Mouse (Mus musculus) heart, postnatal 36 days (tissue): ENCODE measurements at regions not wholly inside any gene's neighbourhood (a gene's known extent, or its start where the extent isn't known, plus 50 kb on each side); places are given as distances from the start of the nearest gene placed in this dataset.

Experiments used
- DNase-seq, 2 experiments: peaks; one replicate each; pipeline ENCODE4 v3.0.0; 2021 to 2022
- intact Hi-C: fragments of 180-260 bp; cut with DNase I; formaldehyde crosslinking; loops from one replicate; pipeline ENCODE4 v1.15.1; 2025

GRCm38 (mm10) chr9:46481491-46481890, 161.7 kb upstream of the 4931429L15Rik start:
- no peak for DNase-seq

GRCm38 (mm10) chr9:46480080-46480690, 160.4 kb upstream of the 4931429L15Rik start:
- peak; percentile 17 for DNase-seq
- intact Hi-C loops = no loop called here

More at GRCm38 (mm10) chr9:46481491-46481890, 161.7 kb upstream of the 4931429L15Rik start:
- intact Hi-C loops = no loop called here

- intact Hi-C loops = no loop called here
- no peak for DNase-seq
Observed at GRCm38 (mm10) chr9:46478611-46479010, 158.8 kb upstream of the 4931429L15Rik start.

- no peak for DNase-seq
- intact Hi-C loops = no loop called here
Observed at GRCm38 (mm10) chr9:46476516-46476915, 156.7 kb upstream of the 4931429L15Rik start.

GRCm38 (mm10) chr9:46473681-46474080, 153.9 kb upstream of the 4931429L15Rik start:
- no peak for DNase-seq

GRCm38 (mm10) chr9:46469521-46469920, 149.7 kb upstream of the 4931429L15Rik start:
- DNase-seq = no peak
- intact Hi-C loops = no loop called here

More at GRCm38 (mm10) chr9:46473681-46474080, 153.9 kb upstream of the 4931429L15Rik start:
- intact Hi-C loops = no loop called here

GRCm38 (mm10) chr9:46468306-46468705, 148.5 kb upstream of the 4931429L15Rik start:
- DNase-seq = no peak
- intact Hi-C loops = no loop called here

- intact Hi-C loops = no loop called here
- DNase-seq = no peak
Observed at GRCm38 (mm10) chr9:46467671-46468070, 147.9 kb upstream of the 4931429L15Rik start.

GRCm38 (mm10) chr9:46462681-46463080, 142.9 kb upstream of the 4931429L15Rik start:
- intact Hi-C loops = no loop called here
- DNase-seq = no peak

- intact Hi-C loops = no loop called here
- no peak for DNase-seq
Observed at GRCm38 (mm10) chr9:46457945-46458344, 138.2 kb upstream of the 4931429L15Rik start.

GRCm38 (mm10) chr9:46454807-46455610, 135.2 kb upstream of the 4931429L15Rik start:
- DNase-seq = no peak
- intact Hi-C loops = no loop called here

- DNase-seq = no peak
- intact Hi-C loops = no loop called here
Observed at GRCm38 (mm10) chr9:46443191-46444095, 123.7 kb upstream of the 4931429L15Rik start.

- intact Hi-C loops = no loop called here
- DNase-seq = no peak
Observed at GRCm38 (mm10) chr9:46442739-46443181, 123.0 kb upstream of the 4931429L15Rik start.

- intact Hi-C loops = no loop called here
- DNase-seq = no peak
Observed at GRCm38 (mm10) chr9:46440226-46440625, 120.4 kb upstream of the 4931429L15Rik start.

GRCm38 (mm10) chr9:46434700-46435099, 114.9 kb upstream of the 4931429L15Rik start:
- intact Hi-C loops = no loop called here
- DNase-seq = no peak

- intact Hi-C loops = no loop called here
Observed at GRCm38 (mm10) chr9:46433716-46434115, 113.9 kb upstream of the 4931429L15Rik start.

GRCm38 (mm10) chr9:46431053-46431452, 111.3 kb upstream of the 4931429L15Rik start:
- intact Hi-C loops = no loop called here
- DNase-seq = no peak

More at GRCm38 (mm10) chr9:46433716-46434115, 113.9 kb upstream of the 4931429L15Rik start:
- DNase-seq = no peak

- DNase-seq = no peak
Observed at GRCm38 (mm10) chr9:46423184-46423967, 103.6 kb upstream of the 4931429L15Rik start.

GRCm38 (mm10) chr9:46421688-46422274, 102.0 kb upstream of the 4931429L15Rik start:
- intact Hi-C loops = no loop called here
- no peak for DNase-seq

More at GRCm38 (mm10) chr9:46423184-46423967, 103.6 kb upstream of the 4931429L15Rik start:
- intact Hi-C loops = no loop called here

GRCm38 (mm10) chr9:46411686-46412085, 91.9 kb upstream of the 4931429L15Rik start:
- no peak for DNase-seq
- intact Hi-C loops = no loop called here
